Mouse (Mus musculus): ENCODE results near the gene Cep55. TPM values are rescaled to one million over a fixed set of nuclear protein-coding genes. Genes with fewer than 3 reads are reported as not detected.

Cep55 gene
- total RNA-seq, 4 experiments from 2014 or later = not detected

GRCm38 (mm10) chr19:38043281-38043981 is 11.4 kb upstream of the Cep55 start, which contains the start of gene Myof:
TSS of gene Myof (minus strand) at chr19:38043577.
- peak; percentile 24 to 36 for DNase-seq (ENCODE audit: low spot score in 2 of 2)

GRCm38 (mm10) chr19:38045198-38045597 is 9.6 kb upstream of the Cep55 start:
- no peak for DNase-seq (ENCODE audit: low spot score in 2 of 2)

GRCm38 (mm10) chr19:38049686-38050085 is 5.1 kb upstream of the Cep55 start:
- DNase-seq (ENCODE audit: low spot score in 2 of 2) = no peak

GRCm38 (mm10) chr19:38053227-38054041 is 1.4 kb upstream of the Cep55 start:
- no peak for DNase-seq (ENCODE audit: low spot score in 2 of 2)

GRCm38 (mm10) chr19:38054149-38054719 is 577 bp upstream of the Cep55 start:
- peak in 1 of 2 experiments; percentile 69 for DNase-seq (ENCODE audit: low spot score in 2 of 2)

GRCm38 (mm10) chr19:38055798-38056197 is 987 bp downstream of the Cep55 start:
- DNase-seq (ENCODE audit: low spot score in 2 of 2) = no peak

- no peak for DNase-seq (ENCODE audit: low spot score in 2 of 2)
Measured at GRCm38 (mm10) chr19:38056276-38056675, 1.5 kb downstream of the Cep55 start.

DNA sequence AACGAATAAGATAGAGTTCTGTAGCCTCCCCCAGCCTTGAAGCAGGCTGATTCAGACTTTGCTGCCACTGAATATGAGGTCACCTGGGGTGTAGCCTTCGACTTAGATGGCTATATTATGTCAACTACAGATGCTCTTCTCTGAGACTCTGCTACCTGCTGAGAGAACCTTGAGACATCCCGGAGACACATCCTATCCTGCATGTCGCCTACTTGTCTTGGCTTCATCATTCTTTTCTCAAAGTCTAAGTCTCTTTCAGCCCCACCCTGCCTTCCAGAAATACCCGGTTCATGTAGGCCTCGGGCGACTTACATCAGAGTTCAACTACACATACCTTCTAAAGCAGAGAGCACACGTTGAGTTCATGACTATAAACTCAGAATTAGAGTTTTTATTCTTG is 2.1 kb downstream of the Cep55 start:
- no peak for DNase-seq (ENCODE audit: low spot score in 2 of 2)

DNA sequence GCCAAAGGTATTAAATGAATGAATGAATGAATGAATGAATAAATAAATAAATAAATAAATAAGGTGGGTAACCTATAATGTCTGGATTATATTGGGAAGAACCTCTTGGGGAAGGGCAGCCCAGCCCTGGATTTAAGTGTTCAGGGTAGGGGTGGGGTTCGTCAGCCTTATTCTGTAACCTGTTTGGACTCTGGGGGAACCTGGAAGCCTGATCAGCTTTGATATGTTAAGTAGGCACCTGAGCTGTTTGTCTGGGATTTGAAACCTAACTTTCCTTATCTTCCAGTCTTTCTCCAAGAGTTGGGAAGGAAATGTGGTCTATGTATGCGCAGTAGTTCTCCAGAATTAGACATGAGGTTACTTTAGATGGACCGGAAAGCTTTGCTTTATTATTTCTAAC is 8.4 kb downstream of the Cep55 start:
- no peak for DNase-seq (ENCODE audit: low spot score in 2 of 2)

DNA sequence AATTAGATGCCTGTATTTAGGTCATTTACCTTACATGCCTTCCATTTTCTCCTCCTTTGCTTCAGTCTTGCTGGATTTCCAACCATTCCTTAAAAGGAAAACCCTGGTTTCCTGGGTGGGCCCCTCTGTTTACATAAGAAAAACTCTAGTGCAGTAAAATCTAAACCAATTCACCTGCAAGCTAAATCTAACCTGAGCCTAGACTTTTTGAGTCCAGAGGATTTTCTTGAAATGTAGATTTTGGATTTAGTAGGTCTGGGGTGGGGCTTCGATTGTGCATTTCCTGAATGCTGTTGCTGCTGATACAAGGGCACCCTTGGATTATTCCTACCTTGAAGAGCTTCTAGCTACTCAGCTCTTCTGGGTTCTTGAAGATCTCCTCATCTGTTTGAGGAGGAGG is 9.2 kb downstream of the Cep55 start:
- no peak for DNase-seq (ENCODE audit: low spot score in 2 of 2)

GRCm38 (mm10) chr19:38073226-38073625 is 18.4 kb downstream of the Cep55 start:
- DNase-seq (ENCODE audit: low spot score in 2 of 2) = no peak

- DNase-seq (ENCODE audit: low spot score in 2 of 2) = no peak
Measured at GRCm38 (mm10) chr19:38075051-38075450, 20.2 kb downstream of the Cep55 start.

- no peak for DNase-seq (ENCODE audit: low spot score in 2 of 2)
Measured at GRCm38 (mm10) chr19:38076251-38076650, 21.4 kb downstream of the Cep55 start.

DNA sequence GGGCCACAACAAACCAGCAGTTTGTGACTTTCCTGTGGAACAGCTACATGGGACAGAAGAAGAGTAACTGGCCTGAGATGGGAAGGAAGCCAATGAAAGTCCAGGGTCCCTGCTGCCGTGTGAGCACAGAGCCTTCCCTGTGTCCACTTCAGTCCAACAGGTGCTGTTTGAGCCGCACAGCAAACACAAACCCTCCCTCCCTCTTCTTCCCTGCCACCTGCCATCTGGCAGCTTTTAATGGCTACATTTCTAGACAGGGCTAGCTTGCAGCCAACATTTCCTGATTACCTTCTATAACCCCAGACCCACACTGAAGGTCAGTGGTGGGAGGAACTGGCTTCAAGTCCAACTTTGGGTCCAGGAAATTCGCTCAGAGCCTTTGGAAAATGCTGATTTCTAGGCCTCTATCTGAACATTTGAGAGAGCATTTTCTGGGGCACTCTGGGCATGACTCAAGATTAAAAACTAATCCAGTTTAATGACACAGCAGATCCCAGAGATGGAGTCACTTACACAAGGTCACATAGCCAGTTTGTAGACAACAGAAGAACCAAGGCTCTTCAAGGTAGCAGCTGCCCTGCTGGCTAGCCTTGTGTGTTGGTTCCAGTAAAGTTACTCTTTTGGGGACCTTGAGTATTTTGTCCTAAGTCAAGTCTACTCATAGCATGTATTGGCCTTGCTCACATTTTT is 23.2 kb downstream of the Cep55 start:
- DNase-seq (ENCODE audit: low spot score in 2 of 2) = no peak

DNA sequence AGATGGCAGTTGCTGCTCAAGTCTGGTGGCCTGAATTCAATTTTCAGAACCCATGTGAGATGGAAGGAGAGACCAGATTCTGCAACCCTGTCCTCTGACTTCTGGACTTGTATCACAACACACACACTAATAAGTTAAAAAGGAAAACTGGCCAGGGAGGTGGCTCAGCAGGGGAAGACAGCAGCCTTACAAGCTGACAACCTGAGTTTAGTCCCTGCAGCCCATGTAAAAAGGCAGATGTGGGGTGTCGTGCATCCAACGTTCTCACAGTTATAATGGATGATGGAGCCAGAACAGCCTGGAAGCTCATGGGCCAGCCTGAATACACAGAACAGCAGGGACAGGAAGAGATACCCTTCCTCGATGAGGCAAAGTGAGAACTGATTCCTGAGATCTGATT is 26.6 kb downstream of the Cep55 start:
- DNase-seq (ENCODE audit: low spot score in 2 of 2) = no peak

GRCm38 (mm10) chr19:38082931-38083525 is 28.2 kb downstream of the Cep55 start:
- DNase-seq (ENCODE audit: low spot score in 2 of 2) = no peak

- DNase-seq (ENCODE audit: low spot score in 2 of 2) = no peak
Measured at GRCm38 (mm10) chr19:38085841-38086240, 31.0 kb downstream of the Cep55 start.

DNA sequence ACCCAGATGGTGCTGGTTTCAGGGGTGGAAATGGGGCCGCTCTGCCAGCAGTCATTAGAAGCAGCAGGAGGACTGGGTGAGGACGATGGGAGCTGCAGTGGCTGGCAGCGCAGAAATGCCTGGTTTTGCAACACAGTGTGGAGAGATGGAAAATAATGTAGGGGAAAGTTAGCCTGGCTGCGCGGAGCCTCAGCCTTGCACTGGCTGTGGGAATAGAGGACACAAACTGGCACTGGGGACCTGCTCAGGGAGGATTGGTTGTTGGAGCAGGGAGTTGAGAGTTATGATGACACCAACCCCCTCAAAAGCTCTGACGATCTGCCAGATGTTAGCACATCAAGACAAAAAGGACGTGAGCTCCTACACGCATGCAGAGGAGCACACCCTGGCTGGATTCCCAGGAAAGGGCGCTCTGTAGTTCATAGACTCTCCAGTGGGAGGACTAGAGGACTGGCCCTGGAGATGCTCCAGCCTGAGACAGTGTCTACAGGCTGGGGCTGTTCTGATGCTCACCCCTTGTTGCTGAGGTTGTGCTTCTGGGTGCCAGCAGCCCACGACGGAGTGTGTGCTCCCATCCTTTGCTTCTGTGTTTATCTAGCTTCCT is 32.2 kb downstream of the Cep55 start:
- DNase-seq (ENCODE audit: low spot score in 2 of 2) = no peak

- DNase-seq (ENCODE audit: low spot score in 2 of 2) = no peak
Measured at GRCm38 (mm10) chr19:38089358-38089757, 34.5 kb downstream of the Cep55 start.

- no peak for DNase-seq (ENCODE audit: low spot score in 2 of 2)
Measured at GRCm38 (mm10) chr19:38091512-38091985, 36.7 kb downstream of the Cep55 start.

DNA sequence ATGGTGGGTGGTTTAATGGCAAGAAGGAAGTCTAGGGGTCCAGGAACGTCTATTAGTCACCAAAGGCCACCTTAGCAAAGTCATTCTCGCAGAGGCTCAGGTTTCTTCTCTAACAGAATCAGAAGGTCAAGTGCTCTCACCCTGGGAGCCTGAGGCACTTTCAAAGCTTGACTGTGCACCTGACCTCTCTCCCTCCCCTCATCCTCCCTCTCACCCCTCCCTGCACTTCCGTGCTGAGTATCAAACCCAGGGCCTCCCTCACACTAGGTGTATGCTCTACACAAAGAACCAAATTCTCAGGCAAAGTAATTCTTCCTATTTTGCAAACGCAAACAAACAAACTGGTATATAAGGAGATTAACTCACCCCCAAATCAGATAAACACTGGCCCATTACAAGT is 41.4 kb downstream of the Cep55 start:
- no peak for DNase-seq (ENCODE audit: low spot score in 2 of 2)

Measured in gastrocnemius, adult 8-10 months (tissue).